Mouse (Mus musculus): ENCODE results near the gene Rab21. TPM values are rescaled to one million over a fixed set of nuclear protein-coding genes. Genes with fewer than 3 reads are reported as not detected.
"Not testable (repeated sequence)": the region's sequence is repeated elsewhere in the genome, so short reads cannot be mapped to it uniquely, and the experiment has no call there.

Rab21 gene
- polyA plus RNA-seq, 1 experiment from 2014 or later: 5.3 TPM

GRCm38 (mm10) chr10:115328514-115328913, 13.1 kb upstream of the Rab21 start:
- ATAC-seq (ENCODE audit: insufficient number of reproducible peaks, insufficient read depth, low FRiP score, low TSS enrichment, low read depth): no peak
- H3K27me3 ChIP-seq: no peaks in the 10 kb centered on the region
- H3K4me3 ChIP-seq (replicated peaks): no peak overlapping the region
- no peak overlapping the region for H3K9ac ChIP-seq (replicated peaks)
- no peaks in the 10 kb centered on the region for H3K9me3 ChIP-seq
- H3K36me3 ChIP-seq: no peaks in the 10 kb centered on the region
- no peaks in the 10 kb centered on the region; the same call in 1 of the 2 replicates for H3K4me1 ChIP-seq (replicated peaks)
- 68% methylated on average over 6 of the region's 6 CpGs for WGBS
- no peak overlapping the region for H3K4me2 ChIP-seq
- no peak overlapping the region for H3K27ac ChIP-seq

- Histone ChIP-seq H3K27ac (no peak overlapping the region), H3K9me3 (no peaks in the 10 kb centered on the region), H3K4me2 (no peak overlapping the region), H3K9ac (replicated peaks) (no peak overlapping the region), H3K27me3 (no peaks in the 10 kb centered on the region), H3K4me3 (replicated peaks) (no peak overlapping the region), H3K4me1 (replicated peaks) (no peaks in the 10 kb centered on the region; the same call in 1 of the 2 replicates), H3K36me3 (no peaks in the 10 kb centered on the region)
- 9% methylated on average over 6 of the region's 6 CpGs for WGBS
- no peak for ATAC-seq (ENCODE audit: insufficient number of reproducible peaks, insufficient read depth, low FRiP score, low TSS enrichment, low read depth)
Observed at GRCm38 (mm10) chr10:115323295-115323694, 7.9 kb upstream of the Rab21 start.

DNA sequence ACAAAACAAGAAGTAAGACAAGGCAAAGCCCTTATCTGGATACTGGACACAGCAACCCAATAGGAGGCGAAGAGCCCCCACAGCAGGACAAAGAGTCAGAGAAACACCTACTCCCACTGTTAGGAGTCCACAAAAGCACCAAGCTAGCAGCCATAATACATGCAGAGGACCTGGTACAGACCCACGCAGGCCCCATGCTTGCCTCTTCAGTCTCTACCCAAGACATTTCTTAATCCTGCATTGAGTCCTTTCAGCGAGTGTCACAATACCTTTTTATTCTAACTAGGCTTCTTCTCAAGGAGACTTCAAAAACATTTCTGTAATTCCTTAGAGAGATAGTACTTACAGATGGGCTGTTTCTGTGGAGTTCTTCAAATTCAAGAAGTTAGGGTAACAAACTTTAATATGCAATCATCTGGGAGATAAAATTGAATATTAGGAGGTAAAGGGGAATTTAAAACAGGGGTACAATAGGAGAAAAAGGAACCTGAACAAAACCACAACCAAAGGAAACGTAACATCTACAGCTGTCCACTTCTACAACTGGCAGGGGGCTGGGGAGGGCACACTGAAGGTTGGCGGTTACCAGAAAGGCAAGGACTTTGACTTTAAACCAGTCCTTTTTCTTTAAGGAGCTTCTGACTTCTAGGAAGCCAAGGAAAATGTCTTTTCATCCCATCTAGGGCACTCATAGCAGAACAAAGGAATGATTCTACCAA, 6.1 kb upstream of the Rab21 start:
- Histone ChIP-seq H3K27me3 (no peaks in the 10 kb centered on the region), H3K4me3 (replicated peaks) (no peak overlapping the region), H3K4me2 (no peak overlapping the region), H3K4me1 (replicated peaks) (peaks cover under 1% of the 10 kb centered on the region; the same call in 1 of the 2 replicates), H3K27ac (no peak overlapping the region), H3K9ac (replicated peaks) (no peak overlapping the region), H3K36me3 (no peaks in the 10 kb centered on the region), H3K9me3 (no peaks in the 10 kb centered on the region)
- no peak for ATAC-seq (ENCODE audit: insufficient number of reproducible peaks, insufficient read depth, low FRiP score, low TSS enrichment, low read depth)
- 79% methylated on average over 5 of the region's 5 CpGs for WGBS

DNA sequence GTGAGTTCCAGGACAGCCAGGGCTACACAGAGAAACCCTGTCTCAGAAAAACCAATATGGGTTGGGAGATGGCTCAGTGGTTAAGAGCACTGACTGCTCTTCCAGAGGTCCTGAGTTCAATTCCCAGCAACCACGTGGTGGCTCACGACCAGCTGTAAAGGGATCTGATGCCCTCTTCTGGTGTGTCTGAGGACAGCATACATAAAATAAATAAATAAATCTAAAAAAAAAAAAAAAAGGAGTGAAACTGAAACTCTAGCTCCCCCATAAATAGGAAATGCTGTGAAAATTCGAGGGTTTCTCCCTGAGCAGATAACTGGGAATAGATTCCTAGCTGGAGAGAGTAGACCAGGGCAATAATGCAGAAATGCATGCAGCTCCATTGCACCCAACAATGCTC, 3.0 kb upstream of the Rab21 start:
- not testable (repeated sequence) for ATAC-seq (ENCODE audit: insufficient number of reproducible peaks, insufficient read depth, low FRiP score, low TSS enrichment, low read depth); H3K27me3 ChIP-seq; H3K36me3 ChIP-seq; H3K9ac ChIP-seq (replicated peaks); H3K4me2 ChIP-seq; H3K27ac ChIP-seq; H3K4me3 ChIP-seq (replicated peaks); H3K9me3 ChIP-seq
- peaks cover 13% of the 10 kb centered on the region for H3K4me1 ChIP-seq (replicated peaks)
- whole genome bisulfite sequencing: 62% methylated on average over 3 of the region's 3 CpGs

- no peaks in the 10 kb centered on the region; the same call in 1 of the 2 replicates for H3K36me3 ChIP-seq
- no peaks in the 10 kb centered on the region for H3K27me3 ChIP-seq
- peak overlapping the region; percentile 89 for H3K4me3 ChIP-seq (replicated peaks)
- H3K4me1 ChIP-seq (replicated peaks): peaks cover 24% of the 10 kb centered on the region
- H3K9me3 ChIP-seq: no peaks in the 10 kb centered on the region
- H3K27ac ChIP-seq: peak overlapping the region; percentile 94; the same call in 1 of the 2 replicates
- peak overlapping the region; percentile 67 for H3K4me2 ChIP-seq
- 66% methylated on average over 11 of the region's 11 CpGs for WGBS
- no peak overlapping the region for H3K9ac ChIP-seq (replicated peaks)
- no peak for ATAC-seq (ENCODE audit: insufficient number of reproducible peaks, insufficient read depth, low FRiP score, low TSS enrichment, low read depth)
Observed at GRCm38 (mm10) chr10:115316313-115316712, 919 bp upstream of the Rab21 start.

- 2% methylated on average over 59 of the region's 73 CpGs for WGBS
- H3K4me3 ChIP-seq (replicated peaks): peak overlapping the region; percentile 89
- peak overlapping the region; percentile 94 for H3K27ac ChIP-seq
- H3K9ac ChIP-seq (replicated peaks): peak overlapping the region; percentile 82
- ATAC-seq (ENCODE audit: insufficient number of reproducible peaks, insufficient read depth, low FRiP score, low TSS enrichment, low read depth): no peak; the same call in 1 of the 2 replicates
- H3K9me3 ChIP-seq: no peaks in the 10 kb centered on the region
- no peaks in the 10 kb centered on the region; the same call in 1 of the 2 replicates for H3K36me3 ChIP-seq
- no peaks in the 10 kb centered on the region for H3K27me3 ChIP-seq
- peak overlapping the region; percentile 67 for H3K4me2 ChIP-seq
- peaks cover 24% of the 10 kb centered on the region for H3K4me1 ChIP-seq (replicated peaks)
Observed at GRCm38 (mm10) chr10:115314582-115315452, 577 bp downstream of the Rab21 start.

DNA sequence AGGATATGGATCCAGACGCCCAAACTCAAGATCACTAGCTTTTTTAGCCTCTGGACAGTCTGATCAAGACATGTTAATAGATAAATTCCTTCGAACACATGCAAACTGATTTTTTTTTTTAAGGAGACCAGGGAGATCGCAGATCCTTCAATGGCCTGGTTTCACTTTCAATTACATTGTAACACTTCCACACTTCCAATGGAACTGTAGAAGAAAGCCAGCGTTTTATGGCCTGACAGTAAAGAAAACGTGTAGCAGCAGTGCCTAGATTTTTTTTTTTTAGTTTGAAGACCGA, 1.2 kb downstream of the Rab21 start:
- WGBS: 25% methylated on average over 6 of the region's 6 CpGs
- Histone ChIP-seq H3K27ac (no peak overlapping the region), H3K9me3 (no peaks in the 10 kb centered on the region), H3K27me3 (no peaks in the 10 kb centered on the region), H3K9ac (replicated peaks) (peak overlapping the region; percentile 82), H3K4me2 (peak overlapping the region; percentile 67), H3K4me1 (replicated peaks) (peaks cover 24% of the 10 kb centered on the region), H3K4me3 (replicated peaks) (peak overlapping the region; percentile 89), H3K36me3 (peaks cover 3% of the 10 kb centered on the region; the same call in 1 of the 2 replicates)
- ATAC-seq (ENCODE audit: insufficient number of reproducible peaks, insufficient read depth, low FRiP score, low TSS enrichment, low read depth): no peak

DNA sequence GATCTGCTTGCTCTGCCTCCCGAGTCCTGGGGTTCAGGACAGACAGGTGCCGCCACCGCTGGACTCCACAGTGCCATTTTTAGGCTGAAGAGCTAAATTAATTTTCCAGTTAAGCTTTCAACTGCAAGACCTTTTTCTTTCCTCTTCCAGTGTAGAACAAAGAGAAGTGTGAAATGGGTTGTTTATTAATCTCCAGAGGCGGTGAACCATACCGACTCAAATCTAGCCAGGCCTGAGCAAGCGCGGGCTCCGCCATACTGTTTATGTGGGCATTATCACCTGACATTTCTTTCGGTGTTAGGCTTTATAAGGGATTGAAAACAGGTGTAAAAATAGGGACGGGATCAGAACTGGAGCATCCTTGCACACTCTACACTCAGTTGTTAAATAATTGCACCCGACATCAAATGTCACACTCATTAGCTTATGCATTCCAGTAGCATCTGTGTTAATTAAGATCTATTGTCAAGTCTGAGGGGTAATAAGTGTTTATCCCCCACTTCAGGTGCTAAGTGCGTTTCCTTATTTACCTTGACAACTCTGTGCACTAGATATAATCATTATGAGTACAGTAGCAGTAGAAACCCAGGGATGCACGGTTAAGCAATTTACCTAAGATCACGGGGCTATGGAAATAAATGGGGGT, 1.6 kb downstream of the Rab21 start:
- H3K4me1 ChIP-seq (replicated peaks): peaks cover 25% of the 10 kb centered on the region
- H3K36me3 ChIP-seq: peaks cover 3% of the 10 kb centered on the region; the same call in 1 of the 2 replicates
- H3K27ac ChIP-seq: no peak overlapping the region
- H3K4me3 ChIP-seq (replicated peaks): peak overlapping the region; percentile 89
- 74% methylated on average over 14 of the region's 14 CpGs for WGBS
- H3K9me3 ChIP-seq: no peaks in the 10 kb centered on the region
- H3K27me3 ChIP-seq: no peaks in the 10 kb centered on the region
- peak overlapping the region; percentile 82; the same call in 1 of the 2 replicates for H3K9ac ChIP-seq (replicated peaks)
- no peak for ATAC-seq (ENCODE audit: insufficient number of reproducible peaks, insufficient read depth, low FRiP score, low TSS enrichment, low read depth)
- H3K4me2 ChIP-seq: peak overlapping the region; percentile 67

GRCm38 (mm10) chr10:115312732-115313131, 2.7 kb downstream of the Rab21 start:
- peaks cover 3% of the 10 kb centered on the region; the same call in 1 of the 2 replicates for H3K36me3 ChIP-seq
- H3K4me3 ChIP-seq (replicated peaks): no peak overlapping the region
- H3K27ac ChIP-seq: no peak overlapping the region
- no peaks in the 10 kb centered on the region for H3K9me3 ChIP-seq
- H3K4me2 ChIP-seq: no peak overlapping the region
- no peak for ATAC-seq (ENCODE audit: insufficient number of reproducible peaks, insufficient read depth, low FRiP score, low TSS enrichment, low read depth)
- H3K9ac ChIP-seq (replicated peaks): no peak overlapping the region
- H3K27me3 ChIP-seq: no peaks in the 10 kb centered on the region
- 70% methylated on average over 3 of the region's 3 CpGs for WGBS
- H3K4me1 ChIP-seq (replicated peaks): peaks cover 29% of the 10 kb centered on the region

- Histone ChIP-seq H3K27ac (no peak overlapping the region), H3K9ac (replicated peaks) (no peak overlapping the region), H3K36me3 (peaks cover 3% of the 10 kb centered on the region; the same call in 1 of the 2 replicates), H3K4me2 (no peak overlapping the region), H3K4me1 (replicated peaks) (peaks cover 29% of the 10 kb centered on the region), H3K27me3 (no peaks in the 10 kb centered on the region), H3K4me3 (replicated peaks) (no peak overlapping the region), H3K9me3 (no peaks in the 10 kb centered on the region)
- ATAC-seq (ENCODE audit: insufficient number of reproducible peaks, insufficient read depth, low FRiP score, low TSS enrichment, low read depth): no peak
- WGBS: 91% methylated on average over 5 of the region's 5 CpGs
Observed at GRCm38 (mm10) chr10:115312194-115312593, 3.2 kb downstream of the Rab21 start.
